ENCODE assay signal across 21 mouse cellular contexts in the genomic region with DNA sequence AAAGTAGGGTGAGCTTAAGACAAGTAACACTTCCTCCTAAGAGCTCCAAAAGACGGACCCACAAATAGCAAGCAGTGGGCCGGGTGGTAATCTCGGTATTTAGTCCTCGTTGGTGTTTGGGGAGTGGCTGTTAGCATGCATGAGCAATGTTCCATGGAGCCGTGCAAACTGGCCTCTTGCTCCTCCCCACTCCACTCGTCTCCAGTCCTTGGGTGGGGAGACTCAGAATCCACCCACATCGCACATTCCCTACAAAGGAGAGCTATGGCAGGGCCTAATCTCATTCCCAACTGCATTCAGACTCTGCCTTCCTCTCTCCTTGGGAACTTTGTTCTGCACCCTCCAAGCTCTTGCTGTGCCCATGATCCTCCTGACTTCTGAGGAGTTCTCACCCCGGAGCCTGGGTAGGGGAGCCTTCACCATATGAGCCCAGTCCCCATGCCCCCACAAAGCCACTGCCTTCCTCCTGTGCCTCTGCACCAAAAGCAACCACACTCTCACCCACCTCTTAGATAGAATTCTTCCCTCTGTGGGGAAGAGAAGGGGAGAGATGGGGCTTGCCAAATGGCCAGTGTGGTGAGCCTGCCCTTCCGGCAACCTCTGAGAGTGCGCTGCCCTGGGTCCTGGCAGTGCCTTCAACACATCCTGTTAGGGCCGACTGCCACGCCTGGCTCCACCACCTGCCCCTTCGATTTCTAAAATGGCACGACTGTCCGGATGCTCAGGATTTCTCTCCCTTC.
DNase-seq lines count a peak whose midpoint lies in the region; ATAC-seq lines count a peak whose summit lies in the region.
"Had no signal": no experiment of that assay in that cellular context is flagged by ENCODE, and none has a peak within 500 bp of the region (broad histone marks: within the 10 kb centered on the region; RNA-seq: fewer than 3 reads in every experiment).

No protein-coding gene starts in this region.

- no peak for DNase-seq in frontal cortex, postnatal 14 days (ENCODE audit: low spot score in 2 of 2)
- DNase-seq in heart, adult 11 months: peak; percentile 77
- no peak for DNase-seq in heart, adult 9 months (ENCODE audit: low spot score in 2 of 2)
- peak; percentile 38 for DNase-seq in right cerebral cortex, adult 18-20 months
- no peak for DNase-seq in right cerebral cortex, postnatal 10 days (ENCODE audit: low spot score in 2 of 2)
- DNase-seq in telencephalon, adult 2 months (ENCODE audit: low read depth, low spot score): peak; percentile 42
- DNase-seq: adrenal gland, postnatal 36 days; cerebellum, adult 11-12 months; cerebellum, postnatal 36 days; embryo, embryonic 11 days; heart, postnatal 10 days; kidney, adult 9 months; kidney, postnatal 25 days; lung, postnatal 10 days; retina, postnatal 1 day; thymus, postnatal 25 days had no signal

- peak; percentile 87 for ATAC-seq in frontal cortex, adult (ENCODE audit: low TSS enrichment)
- ATAC-seq: forebrain, embryonic 14.5 days; hindbrain, postnatal 0 days; intestine, embryonic 16.5 days; midbrain, embryonic 16.5 days had no signal

Comparison
In these comparisons a context has a peak if more than half of its experiments do, and no peak if none do; other contexts are left out.
1. DNase-seq: peak in heart, adult 11 months (single experiment), right cerebral cortex, adult 18-20 months (single experiment) and telencephalon, adult 2 months (single experiment); none in frontal cortex, postnatal 14 days (0 of 2), heart, adult 9 months (0 of 2) and right cerebral cortex, postnatal 10 days (0 of 2).